Mouse (Mus musculus) embryonic facial prominence, embryonic 15.5 days (tissue): ENCODE data around the gene Wnt11. TPM values are rescaled to one million over a fixed set of nuclear protein-coding genes. Genes with fewer than 3 reads are reported as not detected.

Experiments used
- ATAC-seq: fragments of 200-750 bp; cut with Nextera tagmentation; 2 replicates; pipeline ENCODE4 v1.8.0; 2017; ENCODE audit warnings: low read depth, moderate TSS enrichment; ENCODE audit not compliant: insufficient number of reproducible peaks, low FRiP score, low TSS enrichment
- H3K27ac ChIP-seq: fragments of 300-500 bp; sonication (generic); replicated peaks from 2 replicates; pipeline ENCODE4 v1.5.1; 2015; ENCODE audit warnings: mild to moderate bottlenecking, inconsistent platforms
- H3K27me3 ChIP-seq: fragments of 300-500 bp; sonication (generic); 2 replicates; pipeline ENCODE4 v1.6.1; 2015; ENCODE audit warnings: inconsistent platforms
- H3K36me3 ChIP-seq: fragments of 300-500 bp; sonication (generic); 2 replicates; pipeline ENCODE4 v1.6.1; 2015; ENCODE audit warnings: mild to moderate bottlenecking, inconsistent platforms
- H3K4me1 ChIP-seq: fragments of 300-500 bp; sonication (generic); 2 replicates; pipeline ENCODE4 v1.6.1; 2015; ENCODE audit warnings: inconsistent platforms
- H3K4me2 ChIP-seq: fragments of 300-500 bp; sonication (generic); replicated peaks from 2 replicates; pipeline ENCODE4 v1.6.1; 2015; ENCODE audit warnings: mild to moderate bottlenecking, inconsistent platforms
- H3K4me3 ChIP-seq: fragments of 300-500 bp; sonication (generic); replicated peaks from 2 replicates; pipeline ENCODE4 v1.5.1; 2015; ENCODE audit warnings: mild to moderate bottlenecking, inconsistent platforms
- H3K9ac ChIP-seq: fragments of 300-500 bp; sonication (generic); 2 replicates; pipeline ENCODE4 v1.6.1; 2015; ENCODE audit warnings: inconsistent platforms
- H3K9me3 ChIP-seq: fragments of 300-500 bp; sonication (generic); replicated peaks from 2 replicates; pipeline ENCODE4 v1.6.1; 2016; ENCODE audit warnings: inconsistent platforms
- WGBS: fragments of 180-500 bp; shearing (Covaris S2); methylation state at CpG from one replicate; pipeline ENCODE4 v1.1.7; 2015; 5-methylcytosine and 5-hydroxymethylcytosine counted together
- polyA plus RNA-seq: library from polyadenylated mRNA; unstranded; fragments of >200 nt; fragmentation: Nextera tagmentation; extraction: Ambion mirVana; gene quantifications from 2 replicates; pipeline ENCODE4 v1.2.1, GENCODE M21; 2015

Gene Wnt11
- polyA plus RNA-seq, 1 experiment from 2014 or later = 23.3 TPM

GRCm38 (mm10) chr7:98867794-98868150 is 32.9 kb downstream of the Wnt11 start:
- no peak for ATAC-seq
- no peaks in the 10 kb centered on the region for H3K27me3 ChIP-seq
- WGBS = 80% methylated on average over 2 of the region's 2 CpGs
- H3K9me3 ChIP-seq = no peaks in the 10 kb centered on the region
- H3K9ac ChIP-seq = no peak overlapping the region
- no peak overlapping the region for H3K4me2 ChIP-seq
- no peak overlapping the region for H3K27ac ChIP-seq
- H3K4me3 ChIP-seq = no peak overlapping the region
- no peaks in the 10 kb centered on the region for H3K36me3 ChIP-seq
- H3K4me1 ChIP-seq = peaks cover 86% of the 10 kb centered on the region

- Histone ChIP-seq H3K4me1 (peaks cover 73% of the 10 kb centered on the region), H3K9ac (no peak overlapping the region), H3K4me2 (no peak overlapping the region), H3K27ac (no peak overlapping the region), H3K9me3 (no peaks in the 10 kb centered on the region), H3K27me3 (no peaks in the 10 kb centered on the region), H3K36me3 (no peaks in the 10 kb centered on the region), H3K4me3 (no peak overlapping the region)
- ATAC-seq = no peak
- WGBS = 65% methylated on average over 3 of the region's 3 CpGs
Observed at GRCm38 (mm10) chr7:98869070-98869469, 34.2 kb downstream of the Wnt11 start.

- peak; percentile 64 for ATAC-seq
- Histone ChIP-seq H3K27me3 (no peaks in the 10 kb centered on the region), H3K9ac (no peak overlapping the region), H3K4me1 (peaks cover 77% of the 10 kb centered on the region), H3K27ac (peak overlapping the region; percentile 79), H3K4me2 (no peak overlapping the region), H3K36me3 (no peaks in the 10 kb centered on the region), H3K4me3 (no peak overlapping the region), H3K9me3 (no peaks in the 10 kb centered on the region)
- 11% methylated on average over 12 of the region's 12 CpGs for WGBS
Observed at GRCm38 (mm10) chr7:98870791-98871190, 35.9 kb downstream of the Wnt11 start.

- no peaks in the 10 kb centered on the region for H3K9me3 ChIP-seq
- H3K4me2 ChIP-seq = no peak overlapping the region
- no peaks in the 10 kb centered on the region for H3K27me3 ChIP-seq
- WGBS = 19% methylated on average over 12 of the region's 12 CpGs
- H3K9ac ChIP-seq = no peak overlapping the region
- no peak for ATAC-seq
- peaks cover 79% of the 10 kb centered on the region for H3K4me1 ChIP-seq
- H3K36me3 ChIP-seq = no peaks in the 10 kb centered on the region
- peak overlapping the region; percentile 79 for H3K27ac ChIP-seq
- no peak overlapping the region for H3K4me3 ChIP-seq
Observed at GRCm38 (mm10) chr7:98871882-98872281, 37.0 kb downstream of the Wnt11 start.

- Histone ChIP-seq H3K27me3 (no peaks in the 10 kb centered on the region), H3K27ac (no peak overlapping the region), H3K4me3 (no peak overlapping the region), H3K9me3 (no peaks in the 10 kb centered on the region), H3K36me3 (no peaks in the 10 kb centered on the region), H3K4me1 (peaks cover 74% of the 10 kb centered on the region), H3K4me2 (no peak overlapping the region), H3K9ac (no peak overlapping the region)
- no peak for ATAC-seq
- WGBS = 87% methylated on average over 12 of the region's 12 CpGs
Observed at GRCm38 (mm10) chr7:98873316-98873715, 38.4 kb downstream of the Wnt11 start.

- Histone ChIP-seq H3K4me2 (no peak overlapping the region), H3K27me3 (no peaks in the 10 kb centered on the region), H3K9me3 (no peaks in the 10 kb centered on the region), H3K9ac (no peak overlapping the region), H3K27ac (0 out of 2 replicates have a peak overlapping the region, but pooled peaks have one; percentile 8), H3K4me1 (peaks cover 73% of the 10 kb centered on the region), H3K36me3 (no peaks in the 10 kb centered on the region), H3K4me3 (no peak overlapping the region)
- no peak for ATAC-seq
- WGBS = 61% methylated on average over 6 of the region's 6 CpGs
Observed at GRCm38 (mm10) chr7:98874411-98874951, 39.6 kb downstream of the Wnt11 start.

GRCm38 (mm10) chr7:98875390-98875990 is 40.6 kb downstream of the Wnt11 start:
- Histone ChIP-seq H3K27me3 (no peaks in the 10 kb centered on the region), H3K9me3 (no peaks in the 10 kb centered on the region), H3K4me3 (no peak overlapping the region), H3K36me3 (no peaks in the 10 kb centered on the region), H3K27ac (peak overlapping the region; percentile 55), H3K4me2 (peak overlapping the region; percentile 21; the same call in 1 of the 2 replicates), H3K4me1 (peaks cover 64% of the 10 kb centered on the region), H3K9ac (no peak overlapping the region)
- WGBS = 19% methylated on average over 13 of the region's 13 CpGs
- ATAC-seq = peak; percentile 25; the same call in 1 of the 2 replicates

- 30% methylated on average over 13 of the region's 13 CpGs for WGBS
- ATAC-seq = no peak
- H3K4me1 ChIP-seq = peaks cover 58% of the 10 kb centered on the region
Observed at GRCm38 (mm10) chr7:98876119-98876518, 41.2 kb downstream of the Wnt11 start.

GRCm38 (mm10) chr7:98879176-98879575 is 44.3 kb downstream of the Wnt11 start:
- Histone ChIP-seq H3K4me1 (peaks cover 43% of the 10 kb centered on the region), H3K27ac (no peak overlapping the region), H3K9ac (no peak overlapping the region), H3K4me3 (no peak overlapping the region), H3K27me3 (no peaks in the 10 kb centered on the region), H3K4me2 (no peak overlapping the region), H3K36me3 (no peaks in the 10 kb centered on the region), H3K9me3 (no peaks in the 10 kb centered on the region)
- 70% methylated on average over 2 of the region's 2 CpGs for WGBS
- ATAC-seq = no peak

More at GRCm38 (mm10) chr7:98876119-98876518, 41.2 kb downstream of the Wnt11 start:
- no peak overlapping the region for H3K4me3 ChIP-seq
- peak overlapping the region; percentile 73 for H3K27ac ChIP-seq
- no peak overlapping the region for H3K4me2 ChIP-seq
- no peak overlapping the region for H3K9ac ChIP-seq
- H3K36me3 ChIP-seq = no peaks in the 10 kb centered on the region
- H3K9me3 ChIP-seq = no peaks in the 10 kb centered on the region
- no peaks in the 10 kb centered on the region for H3K27me3 ChIP-seq

- no peak overlapping the region for H3K4me3 ChIP-seq
- H3K27ac ChIP-seq = no peak overlapping the region
- no peaks in the 10 kb centered on the region; the same call in 1 of the 2 replicates for H3K36me3 ChIP-seq
- H3K27me3 ChIP-seq = no peaks in the 10 kb centered on the region
- ATAC-seq = no peak
- H3K4me2 ChIP-seq = no peak overlapping the region
- H3K4me1 ChIP-seq = peaks cover 21% of the 10 kb centered on the region
- H3K9ac ChIP-seq = no peak overlapping the region
- H3K9me3 ChIP-seq = no peaks in the 10 kb centered on the region
- 62% methylated on average over 4 of the region's 4 CpGs for WGBS
Observed at GRCm38 (mm10) chr7:98881887-98882286, 47.0 kb downstream of the Wnt11 start.

- H3K9ac ChIP-seq = no peak overlapping the region
- H3K27me3 ChIP-seq = no peaks in the 10 kb centered on the region
- no peak overlapping the region for H3K4me3 ChIP-seq
- no peak for ATAC-seq
- H3K27ac ChIP-seq = no peak overlapping the region
- H3K9me3 ChIP-seq = no peaks in the 10 kb centered on the region
- H3K36me3 ChIP-seq = peaks cover 5% of the 10 kb centered on the region; the same call in 1 of the 2 replicates
- H3K4me2 ChIP-seq = no peak overlapping the region
- 63% methylated on average over 22 of the region's 22 CpGs for WGBS
- H3K4me1 ChIP-seq = peaks cover 5% of the 10 kb centered on the region; the same call in 1 of the 2 replicates
Observed at GRCm38 (mm10) chr7:98887811-98888261, 52.9 kb downstream of the Wnt11 start.

GRCm38 (mm10) chr7:98888810-98889209 is 53.9 kb downstream of the Wnt11 start:
- 52% methylated on average over 5 of the region's 5 CpGs for WGBS
- Histone ChIP-seq H3K9me3 (no peaks in the 10 kb centered on the region), H3K4me3 (no peak overlapping the region), H3K36me3 (peaks cover 5% of the 10 kb centered on the region; the same call in 1 of the 2 replicates), H3K9ac (no peak overlapping the region), H3K27ac (no peak overlapping the region), H3K4me1 (peaks cover 5% of the 10 kb centered on the region; the same call in 1 of the 2 replicates), H3K27me3 (no peaks in the 10 kb centered on the region), H3K4me2 (no peak overlapping the region)
- ATAC-seq = no peak
